Mouse (Mus musculus) erythroid progenitor cell, adult 5-6 weeks (primary cell): ENCODE data around the gene Nr1i3. TPM values are rescaled to one million over a fixed set of nuclear protein-coding genes. Genes with fewer than 3 reads are reported as not detected.
"Not testable (repeated sequence)": the region's sequence is repeated elsewhere in the genome, so short reads cannot be mapped to it uniquely, and the experiment has no call there.

Experiments
- ATAC-seq: replicated peaks from 2 replicates; pipeline ENCODE4 v1.8.0; 2016; ENCODE audit warnings: moderate number of reproducible peaks, mild to moderate bottlenecking, moderate TSS enrichment, inconsistent platforms; ENCODE audit not compliant: poor library complexity, low FRiP score, severe bottlenecking
- total RNA-seq, 2 experiments: library from RNA; stranded (forward) in 1 of 2; stranded (reverse) in 1 of 2; fragments of 150-400 nt in 1 of 2; fragments of 186-747, 209-891 nt in 1 of 2; gene quantifications; 2 replicates each; pipeline versions ENCODE4 v1.2.3 to v1.2.4; 2015 to 2017; ENCODE audit warnings: low replicate concordance in 2 of 2

The Nr1i3 gene
- total RNA-seq, 2 experiments from 2014 or later, result not detected

DNA sequence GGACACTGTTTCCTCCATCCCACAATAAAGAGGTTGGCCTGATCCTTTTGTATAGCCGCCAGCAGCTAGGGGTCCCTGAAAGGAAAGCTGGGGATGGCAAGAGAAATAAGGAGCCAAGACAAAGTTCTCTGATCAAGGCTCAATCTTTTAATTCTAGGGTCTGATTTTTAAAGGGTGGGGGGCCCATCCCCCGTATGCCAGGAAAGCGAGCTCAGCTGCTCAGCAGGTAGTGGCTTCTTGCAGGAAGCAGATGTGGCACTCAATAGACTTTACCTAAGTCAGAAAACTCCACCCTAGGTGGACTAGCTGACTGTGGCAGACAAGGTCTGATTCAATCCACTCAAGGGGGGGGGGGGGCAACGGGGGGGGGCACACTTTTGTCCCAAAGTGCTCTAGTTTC, 13.0 kb downstream of the Nr1i3 start:
- no peak for ATAC-seq

GRCm38 (mm10) chr1:171227879-171228278, 14.1 kb downstream of the Nr1i3 start:
- ATAC-seq, result no peak

DNA sequence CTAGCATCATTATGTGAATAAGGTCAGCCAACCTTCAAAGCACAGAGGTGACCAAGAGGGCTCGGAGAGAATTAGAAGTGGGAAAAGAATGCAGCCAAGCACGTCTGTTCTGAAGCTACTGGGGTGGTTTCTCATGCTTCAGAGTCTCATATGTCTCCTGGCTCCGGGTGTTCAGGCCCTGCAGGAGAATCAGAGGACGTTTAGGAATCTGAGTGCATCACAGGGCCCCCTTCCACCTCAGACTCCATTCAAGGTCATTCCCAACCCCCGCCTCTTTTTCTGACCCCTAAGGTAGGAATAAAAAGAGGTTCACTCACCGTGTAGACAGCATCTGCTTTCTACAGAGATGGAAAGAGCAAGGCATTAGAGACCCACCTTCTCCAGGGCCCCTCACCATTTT, 16.0 kb downstream of the Nr1i3 start:
- ATAC-seq, result no peak

GRCm38 (mm10) chr1:171230215-171230614, 16.4 kb downstream of the Nr1i3 start:
- ATAC-seq, result no peak

DNA sequence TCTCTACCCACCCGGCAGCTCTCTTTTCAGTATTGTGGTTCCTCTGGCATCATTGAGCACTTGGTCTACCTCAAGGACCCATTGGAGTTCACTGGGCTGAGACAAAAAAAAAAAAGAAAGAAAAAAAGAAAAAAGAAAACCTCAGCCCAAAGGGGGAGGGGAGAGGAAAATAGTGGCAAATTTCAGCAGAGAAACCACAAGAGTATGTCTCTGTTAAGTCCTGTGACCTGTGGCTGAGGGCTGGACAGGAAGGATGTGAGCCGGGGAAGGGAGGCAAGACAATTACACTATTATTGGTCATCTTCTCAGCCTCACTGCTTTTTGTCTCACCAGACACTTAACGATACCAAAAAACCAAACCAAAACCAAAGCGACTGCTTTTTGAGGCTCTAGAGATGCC, 18.1 kb downstream of the Nr1i3 start:
- no peak for ATAC-seq

DNA sequence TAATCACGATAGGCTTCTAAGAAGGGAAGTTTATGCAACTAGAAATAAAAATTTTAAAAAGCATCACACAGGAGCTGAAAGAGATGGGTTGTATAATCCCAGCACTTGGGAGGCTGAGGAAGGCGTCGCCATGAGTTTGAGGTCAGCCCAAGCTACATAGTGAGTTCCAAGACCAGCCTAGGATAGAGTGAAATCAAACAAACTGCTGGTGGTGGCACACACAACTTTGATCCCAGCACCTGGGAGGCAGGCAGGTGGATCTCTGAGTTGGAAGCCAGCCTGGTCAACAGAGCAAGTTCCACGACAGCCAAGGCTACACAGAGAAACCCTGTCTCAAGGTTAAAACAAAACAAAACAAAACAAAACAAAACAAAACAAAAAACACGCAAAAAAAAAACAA, 18.6 kb downstream of the Nr1i3 start:
- no peak for ATAC-seq

DNA sequence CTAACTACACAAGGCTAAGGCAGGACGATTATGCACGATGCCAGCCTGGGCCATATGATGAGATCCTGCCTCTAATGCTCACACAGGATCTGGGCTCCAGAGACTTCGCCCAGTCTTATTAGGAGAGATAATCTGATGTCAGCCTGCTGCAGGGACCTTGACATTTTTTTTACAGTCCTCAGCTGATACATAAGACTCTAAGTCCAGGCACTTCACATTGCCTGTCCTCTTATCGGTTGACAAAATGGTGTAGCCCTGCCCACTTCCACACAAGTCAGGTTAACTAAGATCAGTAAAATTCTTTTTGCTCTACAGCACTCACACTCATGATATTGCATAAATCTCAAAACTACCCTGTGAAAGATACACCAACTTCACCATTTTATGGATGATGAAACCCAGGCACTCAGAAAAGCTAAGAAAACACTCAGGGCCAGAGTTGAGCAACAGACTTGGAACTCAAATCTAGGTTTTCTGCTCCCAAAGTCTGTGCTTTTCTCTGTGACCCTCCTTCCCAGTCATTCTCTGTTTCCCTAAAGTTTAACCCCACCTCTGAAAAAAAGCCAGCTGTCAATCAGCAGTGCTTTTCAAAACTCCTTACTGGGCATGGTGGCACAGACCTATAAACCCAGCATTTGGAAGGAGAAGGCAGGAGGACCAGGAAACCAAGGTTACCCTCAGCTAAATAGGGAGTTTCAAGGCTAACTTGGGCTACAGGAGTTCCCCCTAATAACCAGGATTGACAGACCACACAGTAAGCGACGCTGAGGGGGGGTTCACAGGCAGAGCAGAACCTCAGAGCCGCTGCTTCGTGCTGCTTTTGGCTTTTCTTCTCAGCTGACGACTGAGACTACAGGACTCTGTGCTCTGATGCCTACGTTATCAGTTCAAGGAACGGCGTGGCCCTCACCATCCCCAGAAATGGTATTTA, 19.3 kb downstream of the Nr1i3 start:
- no peak for ATAC-seq

GRCm38 (mm10) chr1:171234126-171234525, 20.4 kb downstream of the Nr1i3 start, which contains the start of gene Fcer1g:
Gene Fcer1g (minus strand): TSS chr1:171234365.
- no peak for ATAC-seq

GRCm38 (mm10) chr1:171234538-171234937, 20.8 kb downstream of the Nr1i3 start:
- no peak for ATAC-seq

GRCm38 (mm10) chr1:171235791-171236190, 22.0 kb downstream of the Nr1i3 start:
- ATAC-seq, result no peak

- no peak for ATAC-seq
These were observed 23.7 kb downstream of the Nr1i3 start for GRCm38 (mm10) chr1:171237438-171237837.

GRCm38 (mm10) chr1:171238463-171238862, 24.7 kb downstream of the Nr1i3 start:
- peak; percentile 81 for ATAC-seq

DNA sequence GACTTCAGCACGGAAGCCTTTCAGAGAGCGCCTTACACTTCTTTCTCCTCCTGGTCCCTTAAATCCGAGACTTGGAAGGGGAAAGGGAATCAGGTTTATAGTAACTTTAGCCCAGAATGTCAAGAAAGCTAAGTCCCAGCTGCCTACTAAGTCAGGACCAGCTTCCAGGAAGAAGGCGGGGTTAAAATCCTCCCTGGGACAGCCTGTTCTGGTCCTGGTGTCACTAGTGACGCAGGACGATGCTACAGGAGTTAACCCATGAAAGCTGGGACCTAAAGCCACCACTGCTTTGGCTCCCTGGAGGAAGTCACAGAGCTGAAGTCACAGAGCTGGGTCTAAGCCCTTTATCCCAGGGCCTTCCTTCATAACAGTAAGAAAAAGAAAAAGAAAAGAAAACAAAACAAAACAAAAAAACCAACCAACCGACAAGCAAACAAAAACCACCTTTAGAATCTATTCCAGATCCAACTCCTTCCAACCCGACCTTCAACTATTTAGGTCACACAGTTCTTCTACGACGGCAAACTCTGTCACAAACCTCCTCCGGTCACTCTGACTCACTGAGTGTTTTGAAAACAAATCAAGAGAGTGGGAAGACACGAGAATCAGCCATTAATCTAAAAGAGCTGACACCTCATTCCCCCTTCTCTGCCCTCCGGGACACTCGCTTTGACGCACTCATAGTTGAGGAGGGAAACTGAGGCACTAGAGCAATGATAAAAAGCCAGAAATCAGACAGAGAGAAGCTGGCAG, 26.4 kb downstream of the Nr1i3 start:
- ATAC-seq, result no peak

DNA sequence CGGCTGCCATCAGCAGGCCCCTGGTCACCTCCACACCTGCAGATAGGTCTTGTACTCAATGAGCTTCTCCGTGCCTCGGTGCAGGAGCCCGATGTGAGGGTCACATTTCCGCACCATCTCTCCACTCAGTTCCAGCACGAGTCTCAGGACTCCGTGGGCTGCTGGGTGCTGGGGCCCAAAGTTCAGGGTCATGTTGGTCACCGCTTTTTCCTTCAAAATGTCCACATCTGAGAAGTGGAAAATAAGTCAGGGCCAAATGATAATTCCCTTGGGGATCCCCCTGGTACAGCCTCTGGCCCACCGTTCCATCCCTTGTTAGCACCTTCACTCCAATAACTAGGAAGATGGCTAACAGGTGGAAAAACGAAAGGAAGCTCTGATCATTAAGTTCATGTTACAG, 27.1 kb downstream of the Nr1i3 start:
- no peak for ATAC-seq

DNA sequence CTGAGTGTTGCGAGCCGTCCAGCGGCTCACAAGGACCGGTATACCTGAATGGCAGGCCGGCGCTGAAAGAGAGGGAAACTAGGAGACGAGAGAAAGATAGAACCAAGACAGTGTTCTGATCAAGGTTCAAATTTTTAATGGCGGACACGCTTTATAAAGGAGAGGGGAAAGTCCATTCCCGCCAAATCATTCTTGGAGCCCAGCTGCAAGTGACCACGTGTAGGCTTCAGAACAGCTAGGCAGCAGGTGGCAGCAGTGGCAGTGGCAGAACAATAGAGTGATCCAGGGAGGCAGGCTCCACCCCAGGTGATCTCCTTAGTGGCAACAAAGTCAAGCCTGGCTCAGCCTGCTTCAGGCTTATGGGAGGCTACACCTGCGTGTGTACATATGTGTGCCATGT, 28.2 kb downstream of the Nr1i3 start:
- not testable (repeated sequence) for ATAC-seq

DNA sequence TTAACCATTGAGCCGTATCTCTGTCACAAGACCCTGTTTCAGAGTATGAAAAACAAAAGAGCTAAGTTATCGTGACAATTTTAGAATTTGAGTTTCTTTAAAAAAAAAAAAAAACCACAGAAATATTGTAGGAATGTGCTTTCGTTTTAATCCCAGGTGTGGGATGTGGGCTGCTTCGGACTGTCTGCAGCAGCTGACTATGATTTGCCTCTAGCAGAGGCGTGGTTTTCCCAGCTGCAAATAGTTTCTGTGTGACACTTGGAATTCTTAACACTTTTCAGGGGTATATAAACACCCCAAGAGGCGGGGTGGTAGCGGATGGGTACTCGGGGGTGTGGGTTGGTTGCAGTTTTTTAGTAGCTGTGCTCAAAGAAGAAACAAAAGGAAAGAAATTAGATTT, 31.6 kb downstream of the Nr1i3 start:
- no peak for ATAC-seq

DNA sequence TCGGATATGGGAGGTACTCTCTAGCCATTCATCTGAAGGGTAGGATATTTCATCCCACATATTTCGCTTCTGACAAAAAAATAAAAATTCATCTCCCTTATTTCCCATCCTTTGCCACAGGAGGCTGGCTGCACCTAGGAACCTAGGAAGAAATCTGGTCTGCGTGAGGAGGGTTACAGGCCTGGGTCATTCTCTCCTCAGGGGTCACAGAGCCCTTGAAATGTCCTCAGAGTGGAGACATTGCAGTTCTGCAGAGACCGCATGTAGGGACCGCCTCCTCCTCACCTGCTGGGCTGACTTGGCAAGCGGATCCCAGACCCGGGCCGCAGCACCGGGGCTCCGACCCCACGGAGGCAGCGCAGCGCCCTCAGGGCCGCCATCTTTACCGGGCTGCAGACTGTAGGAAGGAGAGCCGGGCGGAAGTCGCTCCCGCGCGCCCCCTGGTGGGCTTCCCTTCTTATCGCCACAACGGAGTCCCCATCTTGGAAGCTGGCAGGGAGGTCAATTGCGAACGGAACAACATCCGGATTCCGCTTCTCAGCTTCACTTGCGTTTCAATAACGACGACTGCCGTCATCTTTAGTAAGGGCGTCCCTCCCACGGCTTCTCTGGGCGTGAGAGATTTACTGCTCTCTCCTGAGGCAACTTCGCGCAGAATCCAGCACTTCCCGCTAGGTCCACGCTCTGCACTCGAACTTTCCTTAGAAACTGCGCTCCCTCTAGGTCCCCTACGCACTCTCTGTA, 33.1 kb downstream of the Nr1i3 start:
- ATAC-seq, result peak; percentile 98

DNA sequence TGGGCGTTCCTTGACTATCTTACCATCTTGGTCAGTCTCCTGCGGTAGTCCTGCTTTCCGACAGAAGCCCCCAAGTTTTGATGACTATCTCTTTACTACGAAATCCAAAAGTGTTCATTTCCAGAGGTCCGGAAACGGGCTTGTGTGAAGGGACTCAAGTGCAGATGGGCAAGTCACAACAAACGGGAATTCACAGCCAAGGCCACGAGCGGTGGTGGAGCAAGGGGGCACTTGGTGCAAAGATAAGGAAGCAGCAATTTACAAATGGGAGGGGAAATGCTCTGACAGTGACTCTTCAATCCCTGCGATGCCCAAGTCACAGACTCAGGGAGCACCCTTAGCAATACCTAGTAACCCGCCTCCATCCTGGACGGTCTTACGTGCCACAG, 33.7 kb downstream of the Nr1i3 start:
- 0 out of 2 replicates have a peak, but pooled peaks have one; percentile 6 for ATAC-seq

- no peak for ATAC-seq
These were observed 34.1 kb downstream of the Nr1i3 start for GRCm38 (mm10) chr1:171247916-171248315.
